Mouse (Mus musculus) ES-E14 (cell line): ENCODE data around the gene Grap2.

Experiments used
- CHD2 ChIP-seq: IDR thresholded peaks from 2 replicates; pipeline ENCODE4 v1.6.1; 2014; ENCODE audit warnings: mild to moderate bottlenecking, low read depth, low read length, inconsistent platforms
- HCFC1 ChIP-seq: IDR thresholded peaks from 2 replicates; pipeline ENCODE4 v1.6.1; 2012; ENCODE audit warnings: low read length, inconsistent platforms, borderline replicate concordance; ENCODE audit not compliant: insufficient read depth
- MAFK ChIP-seq: IDR thresholded peaks from 2 replicates; pipeline ENCODE4 v1.6.1; 2014; ENCODE audit warnings: mild to moderate bottlenecking, low read depth, low read length, inconsistent platforms; ENCODE audit not compliant: insufficient read depth
- ZC3H11A ChIP-seq: IDR thresholded peaks from 2 replicates; pipeline ENCODE4 v1.6.1; 2012; ENCODE audit warnings: low read depth, mild to moderate bottlenecking, inconsistent platforms, low read length, borderline replicate concordance
- ZNF384 ChIP-seq: IDR thresholded peaks from 2 replicates; pipeline ENCODE4 v1.6.1; 2012; ENCODE audit warnings: low read depth, low read length, inconsistent platforms

- no peak for TF ChIP-seq MAFK
- TF ChIP-seq ZNF384: no peak
- TF ChIP-seq HCFC1: no peak
- TF ChIP-seq CHD2: no peak
- TF ChIP-seq ZC3H11A: no peak
Observed at GRCm38 (mm10) chr15:80673337-80674095, 101.1 kb downstream of the Grap2 start.
